ENCODE assay signal across 8 mouse cellular contexts in genomic region chr4:106909797-106910196, GRCm38 (mm10). TPM values are rescaled to one million over a fixed set of nuclear protein-coding genes. Genes with fewer than 3 reads are reported as not detected.
DNase-seq lines count a peak whose midpoint lies in the region; ATAC-seq lines count a peak whose summit lies in the region.

No protein-coding gene starts in this region.

- peak overlapping the region; percentile 83 for H3K4me2 ChIP-seq in kidney, embryonic 16.5 days (replicated peaks; ENCODE audit: low read depth, low read length)

- DNase-seq in adrenal gland, adult 2 months: peak; percentile 42
- DNase-seq in adrenal gland, postnatal 36 days: no peak
- peak; percentile 34 for DNase-seq in ovary, postnatal 14 days (ENCODE audit: low spot score)
- no peak for DNase-seq in ovary, postnatal 36 days (ENCODE audit: low spot score)
- DNase-seq in neural tube, embryonic 10.5 days (ENCODE audit: extremely low spot score, low spot score): peak; percentile 44
- no peak for DNase-seq in gastrocnemius, postnatal 10 days
- DNase-seq in frontal cortex, adult 2 months (ENCODE audit: extremely low spot score in 1 of 2, low spot score in 1 of 2): no peak

- H3K27me3 ChIP-seq in kidney, embryonic 16.5 days (ENCODE audit: insufficient read depth, low read length): no peaks in the 10 kb centered on the region

- H3K4me3 ChIP-seq in kidney, embryonic 16.5 days (ENCODE audit: low read length): peak overlapping the region; percentile 86

- under 1% methylated on average over 6 of the region's 6 CpGs for WGBS in kidney, embryonic 16.5 days

- peak overlapping the region; percentile 40 for H3K9ac ChIP-seq in kidney, embryonic 16.5 days (replicated peaks; ENCODE audit: low read length)

- H3K4me1 ChIP-seq in kidney, embryonic 16.5 days (ENCODE audit: insufficient read depth, low read length): peaks cover 52% of the 10 kb centered on the region

- H3K36me3 ChIP-seq in kidney, embryonic 16.5 days (ENCODE audit: insufficient read depth, low read length): no peaks in the 10 kb centered on the region

- peak overlapping the region; percentile 98 for H3K27ac ChIP-seq in kidney, embryonic 16.5 days (ENCODE audit: low read length)

- no peak for ATAC-seq in kidney, embryonic 16.5 days (ENCODE audit: low FRiP score, low TSS enrichment)

- no peaks in the 10 kb centered on the region for H3K9me3 ChIP-seq in kidney, embryonic 16.5 days (ENCODE audit: low read length)

RNA-seq across cellular contexts. Expression of gene Ssbp3, which starts 0.7 kb away (rescaled TPM):
- total RNA-seq in adrenal gland, adult 2 months (2021): 10 to 100 TPM; 73.9 to 88.5 TPM
- 54.3 and 85.0 TPM in 2 replicates for polyA plus RNA-seq in adrenal gland, adult 2 months (2012; rRNA removed)
- 10 to 100 TPM; 71.2 to 85.4 TPM for total RNA-seq in adrenal gland, postnatal 36 days (2021)
- 66.4 and 79.4 TPM in 2 replicates for polyA plus RNA-seq in kidney, embryonic 16.5 days (2015; fragmentation: Nextera tagmentation; extraction: Ambion mirVana)
- 10 to 100 TPM; 29.4 to 35.1 TPM for total RNA-seq in gastrocnemius, postnatal 10 days (2021)
- polyA plus RNA-seq in frontal cortex, adult 2 months (2012; rRNA removed): 92.7 and 95.6 TPM in 2 replicates

Comparison
In these comparisons a context has a peak if more than half of its experiments do, and no peak if none do; other contexts are left out.
1. DNase-seq: peak in adrenal gland, adult 2 months (single experiment), ovary, postnatal 14 days (single experiment) and neural tube, embryonic 10.5 days (single experiment); none in adrenal gland, postnatal 36 days (0 of 2), ovary, postnatal 36 days (single experiment), gastrocnemius, postnatal 10 days (single experiment) and frontal cortex, adult 2 months (0 of 2).